Mouse (Mus musculus): ENCODE results near the gene Arhgap22.

Arhgap22 gene

DNA sequence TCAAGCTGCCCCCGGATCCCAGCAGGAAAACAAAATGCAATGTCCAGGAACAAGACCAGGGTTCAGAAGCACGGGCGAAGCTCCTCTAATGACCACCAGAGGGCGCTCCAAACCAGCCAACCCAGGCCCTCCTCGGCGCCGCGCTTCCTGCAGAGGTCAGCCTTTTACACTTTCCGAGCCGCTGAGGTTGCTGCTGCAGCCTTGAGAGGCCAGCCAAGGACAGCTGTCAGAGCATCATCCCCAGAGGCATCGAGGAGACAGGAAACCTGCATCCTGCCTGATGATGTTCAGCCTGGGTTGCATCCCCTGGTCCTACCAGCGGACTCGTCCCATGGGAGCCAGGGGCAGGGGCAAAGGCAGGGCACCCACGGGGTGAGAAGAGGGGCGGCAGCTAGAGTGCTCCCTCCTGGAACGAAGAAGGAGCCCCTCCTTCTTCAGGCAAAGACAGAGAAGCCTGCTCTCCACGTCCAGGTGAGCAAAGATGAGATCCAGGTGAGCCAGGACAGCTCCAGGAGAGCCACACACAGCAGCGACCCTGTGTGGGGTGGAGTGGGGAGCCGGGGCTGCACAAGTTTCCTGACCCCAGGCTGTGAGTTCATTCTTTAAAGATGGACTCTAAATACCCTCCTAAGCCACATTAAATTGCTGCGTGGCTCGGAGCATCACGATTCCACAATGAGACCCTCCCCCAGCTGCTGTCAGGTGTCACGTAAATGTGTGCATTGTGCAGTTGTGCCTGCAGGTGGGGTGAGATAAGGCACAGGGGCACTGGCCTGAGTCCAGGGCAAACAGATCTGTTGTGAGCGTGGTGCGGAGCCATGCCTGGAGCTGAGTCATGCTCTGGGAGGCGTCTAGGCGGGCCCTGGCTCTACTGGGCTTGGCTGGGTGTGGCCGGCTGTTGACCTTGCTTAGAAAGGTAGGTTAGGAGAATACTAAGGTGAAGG, at the start of gene Arhgap22:
TSS of gene Arhgap22 (plus strand) at position 204 of the 944 bp plus-strand sequence.
- DNase-seq (ENCODE audit: low spot score), result peak; percentile 73

DNA sequence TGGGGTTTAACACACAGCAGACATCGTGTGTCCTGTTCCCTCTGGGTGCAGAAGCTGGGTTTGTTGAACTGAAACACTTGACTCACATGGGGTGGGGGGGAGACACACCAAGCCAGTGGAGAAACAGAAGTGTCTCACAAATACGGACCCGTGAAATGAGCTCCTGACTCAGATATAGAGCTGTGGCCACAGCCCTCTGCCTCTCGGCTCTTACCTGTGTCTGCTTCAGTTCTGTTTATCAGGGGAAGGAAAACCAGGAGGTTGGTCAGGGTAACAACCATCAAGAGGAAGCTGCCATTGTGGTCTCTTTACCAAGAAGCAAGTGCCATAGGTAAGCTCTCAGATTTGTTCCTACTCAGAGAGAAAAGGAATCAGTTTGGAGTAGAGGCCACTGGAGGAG, 45.1 kb upstream of the Arhgap22 start:
- no peak for DNase-seq (ENCODE audit: low spot score)

GRCm38 (mm10) chr14:33171942-33172341, 41.9 kb upstream of the Arhgap22 start:
- no peak for DNase-seq (ENCODE audit: low spot score)

DNA sequence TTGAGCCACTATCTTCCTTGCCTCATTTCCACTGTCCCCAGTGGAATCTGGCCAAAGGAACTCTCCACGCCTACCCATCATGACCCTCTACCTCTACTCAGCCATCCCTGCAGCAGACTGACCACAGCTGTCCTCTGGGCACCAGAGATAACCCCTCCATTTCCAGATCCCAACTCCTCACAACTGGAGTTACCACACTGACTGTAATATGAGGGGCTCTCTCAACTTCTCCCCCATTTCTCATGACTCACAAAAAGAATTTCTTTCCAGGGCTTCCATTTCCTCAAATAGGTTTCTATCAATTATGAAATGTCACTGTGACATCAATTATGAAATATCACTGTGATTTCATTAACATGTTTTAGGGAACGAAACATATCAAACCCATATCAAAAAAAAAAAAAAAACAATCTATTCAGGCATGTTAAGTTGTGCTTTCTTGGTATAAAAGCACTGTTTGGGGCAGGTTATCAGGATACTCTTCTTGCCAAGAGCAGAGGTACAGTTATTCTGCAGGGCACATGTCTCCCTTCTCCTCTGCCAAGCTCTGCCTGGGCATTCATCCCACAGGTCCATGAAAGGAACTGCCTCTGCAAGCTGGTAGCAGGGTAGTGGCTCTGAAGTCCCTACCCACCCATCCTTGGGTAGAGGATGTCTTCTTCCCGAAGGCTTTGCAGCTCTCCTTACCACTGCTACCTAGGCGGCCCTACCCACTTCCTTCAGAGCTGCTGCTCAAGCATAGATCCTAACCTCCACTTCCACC, 38.6 kb upstream of the Arhgap22 start:
- no peak for DNase-seq (ENCODE audit: low spot score)

DNA sequence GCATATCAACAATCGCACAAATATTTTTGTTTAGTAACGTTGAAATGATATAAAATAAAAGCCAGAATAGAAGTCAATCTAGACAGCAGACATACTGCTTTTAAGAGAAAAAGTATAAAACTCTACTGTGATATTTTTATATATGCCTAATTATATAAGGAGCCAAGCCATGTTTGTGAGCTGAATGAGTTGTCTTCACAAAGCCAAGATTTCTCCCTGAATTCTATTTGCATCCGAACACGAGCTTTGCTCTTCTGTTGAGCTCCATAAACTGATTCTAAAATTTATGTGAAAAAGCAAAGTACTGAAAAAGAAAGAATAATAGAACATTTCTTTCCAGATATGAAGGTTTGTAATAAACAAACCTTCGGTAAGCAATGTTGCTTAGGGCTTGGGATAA, 33.7 kb upstream of the Arhgap22 start:
- no peak for DNase-seq (ENCODE audit: low spot score)

DNA sequence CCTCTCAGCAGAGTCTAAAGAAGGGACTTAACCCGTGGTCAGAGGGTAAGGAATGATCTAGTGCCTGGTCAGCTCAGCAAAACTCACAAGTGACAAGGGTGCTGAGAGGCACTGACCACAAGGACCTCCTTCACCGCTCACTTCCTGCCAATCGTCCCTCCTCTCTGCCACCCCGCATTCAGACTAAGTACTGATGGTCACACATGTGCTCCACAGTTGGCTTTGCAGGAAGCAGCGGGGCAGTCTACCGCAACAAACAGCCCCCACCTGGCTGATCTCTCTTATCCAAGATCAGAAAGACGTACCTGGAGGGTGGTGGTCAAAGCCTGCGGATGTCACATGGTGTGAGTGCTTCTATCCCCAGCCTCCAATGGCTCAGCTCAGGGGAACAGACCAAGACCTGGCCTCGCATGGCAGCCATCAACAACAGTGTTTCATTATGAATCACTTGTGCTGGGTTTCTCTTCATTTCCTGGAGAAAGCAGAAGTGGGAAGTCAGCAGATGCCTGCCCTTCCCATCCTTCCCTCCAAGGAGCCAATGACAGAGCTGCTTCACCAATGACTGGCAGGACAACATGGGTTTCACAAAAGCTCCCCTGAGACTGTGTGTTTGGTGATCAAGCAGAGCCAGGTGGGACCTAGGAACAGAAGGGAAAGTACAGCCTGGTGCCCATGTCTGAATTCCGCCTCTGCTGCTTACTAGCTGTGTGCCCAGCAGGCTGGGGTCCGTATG, 28.6 kb upstream of the Arhgap22 start, which contains the start of gene Wdfy4:
TSS of gene Wdfy4 (minus strand) at position 441 of the 733 bp plus-strand sequence.
- DNase-seq (ENCODE audit: low spot score), result no peak

DNA sequence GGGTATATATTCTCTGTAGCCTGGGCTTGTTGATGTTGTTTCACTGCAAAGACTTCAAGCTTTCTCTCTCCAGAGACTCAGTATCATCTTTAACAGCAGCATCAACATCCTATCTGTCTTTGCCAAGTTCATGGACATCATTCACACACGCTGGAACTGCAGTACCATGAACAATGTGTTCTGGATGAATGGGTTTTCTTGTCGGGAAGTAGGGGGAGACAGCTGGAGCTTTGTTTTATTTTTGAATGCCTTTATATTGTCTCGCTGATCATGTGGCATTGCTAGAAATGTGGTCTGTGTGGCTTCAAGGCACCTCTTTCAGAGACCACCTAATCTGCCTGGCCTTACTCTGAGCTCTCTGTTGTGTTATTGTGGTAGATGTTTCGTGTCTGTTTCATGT, 26.6 kb upstream of the Arhgap22 start:
- DNase-seq (ENCODE audit: low spot score), result no peak

GRCm38 (mm10) chr14:33189230-33189629, 24.6 kb upstream of the Arhgap22 start:
- no peak for DNase-seq (ENCODE audit: low spot score)

DNA sequence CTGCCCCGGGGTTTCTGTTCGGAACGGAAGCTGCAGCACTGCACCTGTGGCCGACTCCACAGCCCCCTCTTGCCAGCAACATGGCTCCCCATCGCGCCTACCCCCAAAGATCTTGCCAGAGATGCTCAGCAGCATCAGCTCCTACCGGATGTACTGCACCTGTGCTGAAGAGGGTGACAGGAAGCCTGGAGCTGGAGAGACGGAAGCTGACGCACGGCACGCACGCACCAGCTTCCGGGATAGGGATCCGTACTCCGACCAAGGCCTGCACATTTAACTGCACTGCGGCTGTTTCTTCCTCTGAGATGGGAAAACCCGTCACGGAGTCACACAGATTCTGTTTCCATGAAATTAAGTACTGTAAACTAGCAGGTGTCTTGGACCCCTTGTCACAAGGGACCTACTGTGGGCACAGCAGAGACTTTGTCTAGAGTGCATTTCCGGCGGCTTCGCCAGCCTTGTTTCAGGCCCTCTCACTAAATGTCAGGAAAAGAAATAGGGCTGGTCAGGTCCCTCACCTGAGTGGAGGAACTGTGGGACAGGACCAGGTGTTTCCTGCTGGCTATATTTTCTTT, 23.9 kb upstream of the Arhgap22 start:
- DNase-seq (ENCODE audit: low spot score), result no peak

DNA sequence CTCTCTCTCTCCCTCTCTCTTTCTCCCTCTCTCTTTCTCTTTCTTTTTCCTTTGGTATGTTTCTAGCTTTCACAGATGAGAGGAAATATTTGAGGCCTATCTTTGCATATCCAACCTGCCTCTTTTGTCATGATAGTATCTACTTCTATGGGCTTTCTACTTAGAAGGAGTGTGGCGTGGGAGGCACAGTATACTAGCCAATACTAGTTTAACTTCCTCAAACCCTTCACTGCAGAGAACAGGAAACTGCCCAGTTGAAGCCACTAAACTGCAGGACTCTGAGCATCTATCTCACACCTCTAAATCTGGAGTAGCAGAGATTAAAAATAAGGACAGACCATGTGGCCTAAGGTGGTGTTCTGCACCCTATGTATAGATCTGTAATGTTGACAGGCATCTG, 23.2 kb upstream of the Arhgap22 start:
- no peak for DNase-seq (ENCODE audit: low spot score)

GRCm38 (mm10) chr14:33193762-33194161, 20.1 kb upstream of the Arhgap22 start:
- no peak for DNase-seq (ENCODE audit: low spot score)

DNA sequence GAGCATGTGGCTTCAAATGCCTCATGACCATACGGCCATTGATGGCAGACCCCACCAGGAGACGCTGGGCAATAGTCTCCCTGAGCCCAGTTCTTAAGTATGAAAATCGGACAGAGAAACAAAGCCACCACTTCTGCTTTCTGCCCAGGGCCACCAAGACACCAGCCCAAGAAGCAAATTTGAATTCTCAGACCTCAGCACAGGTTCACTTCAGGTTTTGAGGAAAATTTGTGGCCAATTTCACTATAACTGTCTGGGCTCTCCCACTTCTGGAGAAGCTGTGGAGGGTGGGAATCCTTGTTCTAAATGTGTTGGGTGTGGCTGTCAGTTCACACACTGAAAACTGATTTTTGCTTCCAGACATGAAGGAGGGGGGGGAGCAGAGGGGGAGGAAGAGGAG, 19.6 kb upstream of the Arhgap22 start:
- no peak for DNase-seq (ENCODE audit: low spot score)

GRCm38 (mm10) chr14:33202161-33202560, 11.7 kb upstream of the Arhgap22 start:
- DNase-seq (ENCODE audit: low spot score), result no peak

- no peak for DNase-seq (ENCODE audit: low spot score)
Observed at GRCm38 (mm10) chr14:33202885-33203284, 10.9 kb upstream of the Arhgap22 start.

- no peak for DNase-seq (ENCODE audit: low spot score)
Observed at GRCm38 (mm10) chr14:33203777-33204176, 10.0 kb upstream of the Arhgap22 start.

GRCm38 (mm10) chr14:33205280-33205965, 8.4 kb upstream of the Arhgap22 start:
- no peak for DNase-seq (ENCODE audit: low spot score)

- DNase-seq (ENCODE audit: low spot score), result no peak
Observed at GRCm38 (mm10) chr14:33207011-33207410, 6.8 kb upstream of the Arhgap22 start.

DNA sequence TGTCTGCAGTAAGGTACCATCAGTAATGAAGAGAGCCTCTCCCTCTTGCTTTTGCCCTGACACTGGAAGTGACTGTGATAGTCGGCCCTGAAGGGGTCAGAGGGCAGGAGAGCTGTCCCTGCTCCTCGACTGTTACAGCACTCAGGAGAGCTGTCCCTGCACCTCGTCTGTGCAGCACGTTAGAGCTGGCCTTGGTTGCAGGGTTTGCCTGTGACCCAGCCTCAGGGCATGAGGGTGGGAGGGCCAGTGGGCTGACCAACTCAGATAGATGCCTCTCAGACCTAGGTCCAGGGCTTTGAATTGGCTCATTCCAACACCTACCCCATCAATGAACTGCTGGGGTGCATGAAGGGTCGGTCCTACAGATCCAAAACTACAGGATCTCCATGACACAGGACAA, 5.5 kb upstream of the Arhgap22 start:
- DNase-seq (ENCODE audit: low spot score), result no peak

- no peak for DNase-seq (ENCODE audit: low spot score)
Observed at GRCm38 (mm10) chr14:33210806-33211205, 3.0 kb upstream of the Arhgap22 start.

DNA sequence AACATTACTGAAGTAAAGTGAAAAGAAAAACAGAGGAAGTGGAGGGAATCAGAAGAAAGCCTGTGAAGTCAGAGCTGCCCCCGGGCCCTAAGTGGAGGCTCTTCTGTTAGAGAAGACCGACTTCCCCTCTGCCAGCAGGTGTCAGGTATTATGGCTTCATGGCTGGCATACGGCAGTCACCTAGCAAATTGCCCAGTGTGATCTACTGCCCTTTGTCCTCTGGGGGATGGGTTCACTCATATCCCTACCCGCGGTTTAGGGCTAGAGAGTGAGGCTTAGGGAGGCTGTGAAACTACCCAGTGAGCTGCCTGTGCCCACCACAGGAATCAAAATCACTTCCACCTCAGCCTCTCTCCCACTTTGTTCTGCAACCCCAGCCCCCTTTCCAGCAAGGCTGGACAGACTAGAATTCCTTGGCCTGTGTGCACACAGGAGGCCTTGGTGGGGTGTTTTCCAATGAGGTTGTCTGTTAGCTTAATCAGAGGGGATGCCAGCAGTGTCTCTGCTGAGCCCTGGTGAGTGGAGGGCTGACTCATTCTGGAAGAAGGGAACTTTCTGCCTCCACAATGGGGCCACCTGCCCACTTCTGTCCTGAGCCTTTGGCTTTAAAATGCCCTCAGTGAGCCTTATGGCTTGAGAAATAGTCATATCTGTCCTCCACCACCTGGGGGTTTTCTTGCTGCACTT, 1.4 kb upstream of the Arhgap22 start:
- no peak for DNase-seq (ENCODE audit: low spot score)

DNA sequence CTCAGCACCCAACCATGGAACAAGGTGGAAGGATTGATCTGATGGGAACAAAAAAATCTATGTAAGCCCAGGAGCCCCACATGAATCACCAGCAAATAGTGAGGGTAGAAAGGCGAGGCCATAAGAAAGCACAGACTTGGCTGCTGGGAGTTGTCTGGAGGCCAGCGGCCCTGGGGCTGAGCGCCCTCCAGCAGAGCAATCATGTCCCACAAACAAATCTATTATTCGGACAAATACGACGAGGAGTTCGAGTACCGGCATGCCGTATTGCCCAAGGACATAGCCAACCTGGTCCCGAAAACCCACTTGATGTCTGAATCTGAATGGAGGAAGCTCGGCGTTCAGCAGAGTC, 892 bp upstream of the Arhgap22 start:
- DNase-seq (ENCODE audit: low spot score), result no peak

Measured in left cerebral cortex, adult 11 months (tissue).